Mouse (Mus musculus): ENCODE measurements at regions not wholly inside any gene's neighbourhood (a gene's known extent, or its start where the extent isn't known, plus 50 kb on each side); places are given as distances from the start of the nearest gene placed in this dataset.

DNA sequence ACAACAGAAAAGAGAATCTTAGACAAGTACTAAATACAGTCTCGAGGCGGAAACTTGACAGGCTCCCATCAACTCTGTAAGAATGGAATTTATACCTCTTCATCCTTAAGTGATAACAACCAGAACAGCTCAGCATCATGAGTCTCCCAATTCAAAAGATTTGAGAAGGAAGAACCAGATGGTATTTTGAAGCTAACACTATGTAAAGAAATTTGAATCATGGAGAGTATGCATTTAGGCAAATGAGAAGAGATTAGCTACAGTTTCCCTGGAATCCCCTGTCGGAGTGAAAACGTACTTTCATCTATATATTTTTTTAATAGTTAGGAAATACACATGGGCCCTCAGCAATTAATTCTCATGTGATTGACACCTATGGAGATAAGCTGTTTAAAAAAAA is 140.9 kb downstream of the Nrip1 start:
- no peak for DNase-seq (ENCODE audit: low spot score)

- no peak for DNase-seq (ENCODE audit: low spot score)
Measured at GRCm38 (mm10) chr16:76232174-76232573, 141.5 kb downstream of the Nrip1 start.

DNA sequence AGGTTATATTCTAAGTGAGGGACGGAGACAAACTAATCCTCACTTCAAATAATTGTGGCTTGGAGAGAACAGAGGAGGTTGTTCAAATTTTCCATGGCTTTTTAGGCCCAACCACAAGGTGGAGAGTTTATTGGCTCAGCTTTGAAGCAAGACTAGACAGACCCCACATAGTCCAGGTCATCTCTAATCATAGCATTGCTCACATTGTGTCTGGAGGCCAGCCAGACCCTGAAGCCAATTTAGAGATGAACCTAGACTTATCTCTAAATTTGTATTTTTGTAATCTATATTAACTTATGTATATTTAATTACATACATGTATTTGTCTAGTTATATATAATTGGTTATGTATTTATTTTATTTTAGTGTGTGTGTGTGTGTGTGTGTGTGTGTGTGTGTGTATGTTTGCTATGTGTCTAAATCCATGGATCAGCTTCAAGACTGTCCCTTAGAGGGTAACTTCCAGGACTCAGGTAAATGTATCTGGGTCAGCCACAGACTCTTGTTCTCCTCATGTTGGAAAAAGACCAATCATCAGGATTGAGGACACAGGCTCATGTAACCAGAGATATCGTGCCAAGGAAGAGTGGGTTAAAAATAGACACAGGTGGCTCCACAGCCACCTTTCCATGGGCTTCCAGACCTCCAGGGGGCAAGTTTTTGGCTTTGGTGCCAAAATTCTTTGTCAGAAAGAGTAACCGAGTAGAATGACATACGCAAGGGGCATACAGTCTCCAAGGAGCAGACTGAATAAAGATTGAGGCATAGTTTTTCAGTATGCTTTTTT is 142.9 kb downstream of the Nrip1 start:
- DNase-seq (ENCODE audit: low spot score): no peak

- no peak for DNase-seq (ENCODE audit: low spot score)
Measured at GRCm38 (mm10) chr16:76228451-76228850, 145.2 kb downstream of the Nrip1 start.

DNA sequence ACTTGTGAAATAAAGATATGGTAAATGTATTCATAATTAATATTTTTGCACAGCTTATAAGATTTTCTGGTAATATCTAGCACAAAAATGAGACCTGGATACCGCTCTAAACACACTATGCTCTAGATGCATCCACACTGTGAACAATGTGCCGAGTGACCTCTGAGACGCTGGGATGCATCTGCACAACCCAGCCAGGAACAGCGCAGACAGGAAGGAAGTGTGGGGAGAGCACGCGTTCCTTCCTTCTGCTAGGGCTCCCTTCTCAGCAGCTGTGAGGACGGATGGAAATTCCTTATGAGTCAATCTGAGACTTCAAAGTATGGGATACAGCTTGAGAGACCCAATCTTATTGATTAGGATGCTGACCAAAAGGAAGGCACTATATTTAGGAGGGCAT is 147.2 kb downstream of the Nrip1 start:
- no peak for DNase-seq (ENCODE audit: low spot score)

DNA sequence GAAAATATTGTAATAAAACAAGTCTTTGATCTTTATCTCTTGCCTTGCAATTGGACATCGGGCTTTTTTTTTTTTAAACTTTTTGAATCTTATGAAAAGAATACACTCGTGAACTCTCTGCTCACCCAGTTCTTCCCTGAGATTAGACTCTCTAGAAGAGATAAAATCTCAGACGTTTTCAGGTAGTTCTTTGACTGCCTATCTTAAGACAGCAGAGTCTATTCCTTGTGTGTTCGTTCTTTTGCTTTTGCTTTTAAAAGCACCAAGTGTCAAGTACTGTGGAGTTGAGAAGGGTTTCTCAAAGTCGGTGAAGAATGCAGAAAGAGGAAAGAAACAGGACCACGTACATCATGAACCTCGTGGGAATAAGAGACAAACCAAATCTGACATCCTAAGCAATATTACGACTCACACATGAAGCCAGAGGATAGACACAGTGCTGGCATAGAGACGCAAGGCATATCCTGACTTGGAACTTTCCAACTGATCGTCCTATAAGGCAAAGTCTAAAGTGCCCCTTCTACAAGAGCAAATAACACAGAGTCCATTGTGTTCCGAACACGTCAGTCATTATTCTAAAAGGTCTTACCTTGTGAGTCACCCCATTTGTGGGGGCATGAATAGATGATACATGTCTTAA is 147.9 kb downstream of the Nrip1 start:
- peak; percentile 13 for DNase-seq (ENCODE audit: low spot score)

GRCm38 (mm10) chr16:76224901-76225586 is 148.6 kb downstream of the Nrip1 start:
- DNase-seq (ENCODE audit: low spot score): peak; percentile 62

DNA sequence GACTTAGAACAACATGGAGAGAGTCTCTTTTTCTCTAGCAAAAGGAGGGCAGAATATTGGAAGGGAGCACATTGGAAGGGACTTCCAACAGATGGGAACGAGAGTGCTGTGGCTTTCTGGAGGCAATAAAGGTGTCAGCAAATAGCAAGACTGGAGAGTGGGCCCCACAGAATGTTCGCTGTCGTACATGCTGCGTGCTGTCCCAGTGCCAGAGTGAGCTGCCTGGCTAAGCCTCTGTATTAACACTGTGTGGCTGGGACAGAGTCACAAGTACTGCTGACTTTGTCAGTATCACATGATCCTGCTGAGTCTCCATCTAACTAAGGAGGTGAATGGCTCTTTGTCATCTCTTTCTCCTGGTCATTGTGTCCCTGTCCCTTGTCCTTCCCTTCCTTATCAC is 149.9 kb downstream of the Nrip1 start:
- no peak for DNase-seq (ENCODE audit: low spot score)

GRCm38 (mm10) chr16:76222960-76223359 is 150.7 kb downstream of the Nrip1 start:
- DNase-seq (ENCODE audit: low spot score): no peak

DNA sequence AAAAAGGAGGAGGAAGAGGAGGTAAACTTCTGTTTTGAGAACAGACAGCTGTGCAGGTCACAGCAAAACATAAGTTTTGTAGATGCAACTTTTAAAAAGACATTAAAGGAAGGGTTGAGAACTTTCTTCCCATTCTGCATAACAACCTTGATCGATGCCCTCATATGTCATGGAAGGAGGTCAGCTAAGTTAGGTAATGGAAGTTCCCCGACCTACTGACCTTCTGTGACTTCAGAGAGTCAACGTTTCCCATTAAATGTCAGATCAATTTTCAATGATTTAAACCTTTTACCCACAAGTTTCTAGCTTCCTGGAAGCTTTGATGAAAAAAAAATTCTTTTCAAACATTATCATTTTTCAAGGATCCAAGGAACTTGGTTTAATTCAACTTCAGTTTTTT is 153.2 kb downstream of the Nrip1 start:
- no peak for DNase-seq (ENCODE audit: low spot score)

- no peak for DNase-seq (ENCODE audit: low spot score)
Measured at GRCm38 (mm10) chr16:76219233-76219632, 154.4 kb downstream of the Nrip1 start.

DNA sequence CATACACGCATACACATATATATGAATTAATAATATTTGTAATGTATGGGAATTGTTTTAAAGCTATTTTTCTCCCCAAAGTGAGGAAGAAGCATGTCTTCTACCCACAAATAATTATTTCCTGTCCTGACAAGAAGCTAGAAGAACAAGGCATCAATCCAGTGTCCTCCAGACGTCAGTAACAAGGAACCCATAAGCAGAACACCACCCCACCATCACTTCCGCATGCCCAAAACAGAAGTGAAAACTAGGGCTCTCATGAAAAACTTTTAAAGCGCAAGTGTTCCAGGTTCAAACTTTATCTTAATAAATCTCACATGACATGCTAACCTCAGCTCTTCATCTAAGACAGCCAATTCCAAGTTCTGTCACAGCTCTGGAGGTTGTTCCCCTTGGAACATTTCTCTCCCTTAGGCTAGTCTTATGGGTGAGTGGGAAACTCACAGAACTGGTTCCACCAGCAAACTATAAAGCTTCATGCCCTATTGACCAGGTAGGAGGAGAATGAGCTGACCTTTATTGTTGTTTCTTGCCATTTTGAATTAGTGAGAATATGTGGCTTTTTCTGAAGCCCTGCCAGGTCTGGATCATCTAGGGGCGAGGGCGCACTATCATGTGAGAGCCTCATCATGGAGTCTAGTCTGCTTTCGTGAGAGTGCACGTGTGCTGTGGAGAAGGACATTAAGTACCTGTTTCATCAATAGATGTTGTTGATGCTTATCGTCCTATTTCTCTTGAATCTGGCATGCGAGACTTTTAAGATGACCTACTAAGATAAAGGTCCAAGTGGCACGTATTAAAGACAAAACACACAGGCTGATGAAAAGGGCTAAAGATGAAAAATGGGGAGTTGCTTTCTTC is 155.1 kb downstream of the Nrip1 start:
- DNase-seq (ENCODE audit: low spot score): no peak

DNA sequence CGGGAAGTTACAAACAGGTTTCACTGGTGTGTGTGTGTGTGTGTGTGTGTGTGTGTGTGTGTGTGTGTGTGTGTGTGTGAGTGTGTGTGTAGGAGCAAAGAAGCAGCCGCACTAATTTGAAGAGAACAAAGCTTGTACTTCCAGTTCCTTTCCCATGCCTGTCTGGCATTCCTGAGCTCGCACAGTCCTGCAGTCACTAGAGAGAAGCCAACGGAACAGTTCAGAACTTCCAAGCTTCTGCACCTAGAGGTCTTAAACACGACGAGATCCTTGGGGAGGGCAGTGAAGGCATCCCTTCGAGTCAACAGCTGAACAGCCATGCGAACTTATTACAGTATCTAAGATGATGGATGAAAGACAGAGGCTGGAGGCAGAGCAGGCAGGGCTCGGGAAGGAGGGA is 157.4 kb downstream of the Nrip1 start:
- DNase-seq (ENCODE audit: low spot score): no peak

DNA sequence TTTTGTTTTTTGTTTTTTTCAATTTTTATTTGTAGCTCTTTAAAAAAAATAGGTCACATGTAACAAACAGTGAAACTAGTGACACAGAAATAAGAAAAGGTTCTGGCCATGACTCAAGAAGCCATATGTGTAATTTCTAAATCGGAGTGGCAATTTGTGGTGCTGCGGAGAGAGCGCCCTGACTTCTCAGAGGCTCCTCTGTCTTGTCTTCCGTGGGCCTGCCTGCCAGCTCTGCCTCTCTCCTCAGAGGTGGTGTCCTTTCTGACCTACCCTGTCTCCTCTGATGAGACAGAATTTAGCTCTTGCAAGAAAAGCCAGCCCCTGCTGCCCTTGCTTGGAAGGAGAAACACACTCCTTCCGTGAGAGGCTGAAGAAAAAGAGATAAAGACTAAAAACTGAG is 158.1 kb downstream of the Nrip1 start:
- DNase-seq (ENCODE audit: low spot score): no peak

DNA sequence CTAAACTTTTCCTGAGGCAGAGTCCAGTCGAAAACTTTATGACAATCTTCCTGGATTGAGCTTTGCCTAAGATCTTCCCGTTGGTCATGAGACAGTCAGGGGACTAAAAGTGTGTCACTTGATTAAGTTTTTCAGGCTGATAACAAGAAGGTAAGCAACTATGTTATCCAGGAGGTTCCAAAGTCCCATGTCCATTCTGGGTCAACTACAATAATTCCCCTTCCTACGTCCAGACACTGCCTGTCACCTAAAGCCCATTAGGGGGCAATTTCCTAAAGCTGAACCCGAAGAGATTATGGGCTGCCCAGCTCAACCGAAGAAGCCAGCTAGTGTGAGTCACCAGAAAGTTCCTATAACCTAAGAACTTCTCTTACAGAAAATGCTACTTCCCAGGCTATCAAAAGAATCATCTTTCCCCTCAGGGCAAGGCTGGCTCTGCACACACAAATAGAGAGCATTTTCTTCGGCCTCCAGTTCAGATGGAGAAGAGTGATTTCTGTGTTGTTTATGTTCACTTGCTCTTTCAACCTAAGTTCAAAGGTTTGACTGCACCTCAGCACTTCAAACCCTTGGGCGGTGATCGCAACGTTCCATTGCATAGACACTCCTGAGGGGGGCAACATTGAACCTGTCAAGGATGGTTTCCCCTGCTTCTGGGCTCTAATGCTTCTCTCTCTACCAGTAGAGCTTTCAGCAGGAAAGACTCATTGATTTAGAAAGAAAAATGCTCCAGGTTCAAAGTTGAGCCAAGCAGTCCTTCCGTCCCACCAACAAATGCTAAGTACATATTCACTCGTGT is 171.7 kb downstream of the Nrip1 start:
- DNase-seq (ENCODE audit: low spot score): peak; percentile 64

DNA sequence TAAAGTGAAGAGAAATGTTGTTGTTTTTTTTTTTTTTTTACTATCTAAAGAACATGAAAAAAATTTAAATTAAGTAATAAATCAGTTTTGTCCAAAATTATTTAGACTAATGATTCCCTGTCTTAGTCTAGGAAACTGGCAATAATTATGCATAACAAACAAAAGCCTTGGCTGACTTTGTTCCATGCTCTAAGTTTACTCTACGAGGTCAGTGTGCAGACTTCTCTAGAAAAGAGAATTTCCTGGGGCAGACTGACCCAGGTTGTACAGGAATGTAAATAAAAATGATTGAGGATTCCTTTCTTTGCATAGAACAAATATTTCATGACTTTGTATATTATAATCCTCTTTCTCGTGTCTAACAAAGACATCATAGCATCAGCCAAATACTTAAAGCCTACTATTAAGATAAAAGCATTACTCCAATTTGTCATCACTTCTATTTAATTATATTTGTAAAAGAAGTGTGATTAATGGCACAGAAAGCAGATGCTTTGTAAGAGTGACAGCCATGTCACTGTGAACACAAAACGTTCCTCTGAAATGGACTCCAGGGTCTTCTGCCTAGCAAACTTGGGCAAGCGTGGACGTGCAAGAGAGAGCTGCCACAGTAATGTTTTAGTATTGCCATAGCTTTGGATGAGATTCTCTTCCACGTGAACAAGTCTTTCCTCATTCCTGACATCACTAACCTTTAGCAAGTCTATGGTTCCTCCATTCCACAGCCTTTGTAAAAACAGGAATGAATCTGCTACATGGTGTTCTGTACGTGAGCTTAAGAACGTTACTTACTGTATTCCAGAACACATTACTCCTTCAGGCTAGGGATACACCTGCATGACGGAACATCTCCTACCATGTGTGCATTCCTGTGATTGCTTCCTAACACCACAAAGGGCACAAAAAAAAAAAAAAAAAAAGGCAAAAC is 172.6 kb downstream of the Nrip1 start:
- DNase-seq (ENCODE audit: low spot score): no peak

DNA sequence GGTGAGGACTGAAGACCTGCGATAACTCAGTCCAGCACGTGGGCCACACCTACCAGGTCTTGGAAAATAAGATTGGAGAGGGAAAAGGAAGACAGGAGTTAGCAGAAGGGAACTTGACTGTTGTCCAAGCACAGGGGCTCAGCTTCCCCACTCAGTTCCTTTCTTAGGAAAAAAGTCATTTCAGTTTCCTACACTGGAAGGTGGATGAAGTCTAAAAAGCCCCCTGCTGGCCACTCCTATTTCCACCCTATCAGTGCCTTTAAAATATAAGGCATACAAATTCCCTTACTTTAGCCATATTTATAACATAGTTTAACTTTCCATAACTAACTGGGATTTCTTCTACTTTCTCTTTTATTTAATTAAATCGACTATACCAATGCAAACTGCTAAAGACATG is 173.4 kb downstream of the Nrip1 start:
- DNase-seq (ENCODE audit: low spot score): no peak

GRCm38 (mm10) chr16:76199006-76199405 is 174.6 kb downstream of the Nrip1 start:
- DNase-seq (ENCODE audit: low spot score): no peak

- no peak for DNase-seq (ENCODE audit: low spot score)
Measured at GRCm38 (mm10) chr16:76194291-76194690, 172.2 kb upstream of the Samsn1 start.

- no peak for DNase-seq (ENCODE audit: low spot score)
Measured at GRCm38 (mm10) chr16:76191135-76191534, 169.1 kb upstream of the Samsn1 start.

Data from yolk sac, embryonic 10.5 days (tissue).